Mouse (Mus musculus) mature B cell (primary cell): Measurements from ENCODE around the gene Mpp3.
"Not testable (repeated sequence)": the region's sequence is repeated elsewhere in the genome, so short reads cannot be mapped to it uniquely, and the experiment has no call there.

Experiments used
- in situ Hi-C: fragments of 300-500 bp; cut with MboI; formaldehyde crosslinking; loops from 2 replicates; pipeline ENCODE4 v1.14.3; 2019

Mpp3 gene

DNA sequence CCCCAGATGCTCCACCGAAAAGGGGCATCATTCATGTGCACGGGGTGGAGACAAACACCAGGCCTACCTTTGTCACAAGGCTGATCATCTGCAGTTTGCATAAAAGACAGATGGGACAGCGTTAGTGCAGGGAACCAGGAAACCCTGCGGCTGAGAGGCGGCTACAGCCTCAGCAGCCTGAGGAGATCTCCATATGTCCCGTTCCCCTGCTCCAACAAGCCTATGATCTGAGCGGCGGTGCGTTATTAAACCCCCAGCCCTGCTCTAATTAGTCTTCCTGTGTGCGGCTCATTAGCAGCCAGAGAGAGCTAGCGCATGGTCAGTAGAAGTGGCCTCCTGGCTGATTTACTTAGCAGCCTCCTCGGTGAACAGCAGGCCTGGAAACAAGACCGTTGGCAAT lies 18.1 kb downstream of the Mpp3 start:
- in situ Hi-C loops, result no loop called here

DNA sequence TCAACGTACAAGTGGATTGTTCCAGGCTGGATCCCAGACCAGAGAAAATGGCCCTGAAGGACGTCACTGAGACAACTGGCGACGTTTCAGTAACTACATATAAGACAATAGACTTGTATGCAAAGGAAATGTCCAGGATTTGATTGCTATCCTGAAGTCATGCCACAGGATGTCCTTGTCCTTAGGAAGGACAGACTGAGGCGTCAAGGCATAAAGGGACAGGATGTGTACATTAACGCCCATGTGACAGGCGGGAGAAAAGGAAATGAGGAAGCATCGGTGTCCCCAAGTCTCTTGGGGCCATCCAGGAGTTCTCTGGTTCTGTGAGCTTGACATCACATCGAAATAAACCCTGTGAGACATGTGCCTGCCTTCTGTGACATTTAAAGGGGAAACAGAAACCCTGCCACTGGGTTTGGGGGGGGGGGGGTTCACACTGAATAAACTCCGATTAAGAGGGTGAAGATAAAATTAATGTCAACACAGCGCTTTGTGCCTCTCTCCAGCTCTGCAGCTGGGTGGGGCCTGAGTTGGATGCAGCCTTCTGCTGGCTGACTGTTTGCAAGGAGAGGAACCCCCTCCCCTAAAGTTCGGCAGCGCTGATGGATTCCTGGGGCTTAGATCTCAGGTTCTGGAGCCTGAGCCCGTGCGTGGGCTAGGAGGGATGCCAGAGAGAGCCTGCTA lies 19.2 kb downstream of the Mpp3 start:
- in situ Hi-C loops, result no loop called here

DNA sequence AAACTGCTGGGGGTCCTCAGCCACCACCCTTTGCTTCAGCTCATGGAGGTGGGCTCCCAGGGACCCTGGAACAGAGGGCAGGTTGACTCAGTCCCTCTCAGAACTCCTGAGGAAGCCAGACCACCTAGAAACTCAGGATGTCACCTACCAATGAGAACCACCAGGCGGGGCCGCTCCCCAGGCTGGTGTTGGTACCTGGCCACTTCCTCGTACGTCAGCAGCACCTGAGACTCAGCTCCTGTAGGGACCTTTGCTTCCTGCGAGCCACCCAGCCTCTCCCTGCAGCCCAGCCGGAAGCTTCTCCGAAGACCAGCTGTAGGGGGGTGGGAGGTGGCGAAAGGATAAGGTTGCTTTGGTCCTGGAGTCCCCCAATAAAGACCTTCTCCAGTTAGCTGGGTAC lies 19.9 kb downstream of the Mpp3 start:
- in situ Hi-C loops, result no loop called here

DNA sequence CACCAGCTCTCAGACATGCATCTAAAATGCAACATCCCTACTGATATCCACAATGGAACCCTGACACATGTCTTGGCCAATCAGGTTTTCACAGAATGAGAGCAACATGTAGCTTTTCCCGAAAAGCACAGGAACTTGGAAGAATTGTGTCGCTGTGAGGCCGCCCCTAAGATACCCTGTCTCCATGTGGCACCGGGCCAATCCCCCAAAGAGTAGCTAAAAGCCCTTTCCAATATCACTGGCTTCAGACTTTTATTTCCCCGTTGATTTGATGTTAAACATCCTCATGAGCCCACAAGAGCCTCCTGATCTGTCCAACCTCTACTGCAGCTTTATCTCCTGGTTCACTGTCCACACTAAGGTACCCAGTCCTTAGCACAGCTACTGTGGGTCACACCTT lies 21.6 kb downstream of the Mpp3 start:
- in situ Hi-C loops, result no loop called here

DNA sequence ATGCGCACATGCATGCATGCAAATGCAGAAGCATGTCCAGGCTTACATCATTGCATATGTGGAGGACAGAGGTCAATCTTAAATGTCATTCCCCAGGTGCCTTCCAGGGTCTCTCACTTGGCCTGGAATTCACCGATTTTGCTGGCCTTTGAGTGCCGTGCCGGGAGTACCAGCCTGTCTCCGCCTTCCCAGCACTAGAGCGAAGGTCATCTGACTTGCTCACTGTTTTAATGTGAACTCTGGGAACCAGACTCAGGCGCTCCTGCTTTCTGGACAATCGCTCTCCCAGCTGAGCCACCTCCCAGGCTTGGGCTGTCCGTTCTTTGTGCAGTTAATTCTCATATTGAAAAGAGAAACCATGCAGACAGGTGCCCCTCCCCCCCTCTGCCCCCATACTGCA lies 22.0 kb downstream of the Mpp3 start:
- in situ Hi-C loops, result no loop called here

DNA sequence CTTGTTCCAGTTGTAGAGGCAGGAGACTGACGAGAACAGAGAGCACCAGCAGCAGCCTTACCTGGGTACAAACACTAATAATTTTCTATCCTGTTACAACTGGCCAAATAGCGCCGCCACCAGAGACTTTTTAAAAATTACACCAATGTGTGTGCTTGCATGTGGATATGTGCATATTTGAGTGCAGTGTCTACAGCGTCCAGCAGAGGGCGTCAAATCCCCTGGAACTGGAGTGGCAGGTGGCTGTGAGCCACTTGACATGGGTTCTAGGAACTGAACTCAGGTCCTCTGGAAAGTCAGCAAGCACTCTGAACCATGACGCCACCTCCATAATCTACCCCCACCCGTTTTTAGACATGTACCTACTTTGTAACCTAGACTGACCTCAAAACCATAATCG lies 24.0 kb downstream of the Mpp3 start:
- in situ Hi-C loops, result no loop called here

DNA sequence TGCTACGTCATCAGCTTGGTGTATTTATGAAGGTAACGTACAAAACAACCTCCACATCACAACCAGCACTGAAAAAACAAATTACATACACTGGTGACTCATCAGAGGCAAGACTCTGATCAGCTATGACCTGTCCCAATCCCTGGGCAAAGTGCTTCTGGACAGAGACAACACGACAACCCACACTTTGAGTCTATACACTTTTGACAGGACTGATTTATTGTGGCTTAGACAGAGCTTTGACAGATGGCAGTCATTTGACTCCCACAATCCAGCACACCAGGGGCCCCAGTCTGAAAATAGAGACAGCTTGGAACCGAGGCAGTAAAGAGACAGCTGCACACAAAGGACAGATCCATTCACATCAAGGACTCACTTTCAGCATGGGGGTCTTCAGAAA lies 28.8 kb downstream of the Mpp3 start:
- in situ Hi-C loops, result no loop called here

DNA sequence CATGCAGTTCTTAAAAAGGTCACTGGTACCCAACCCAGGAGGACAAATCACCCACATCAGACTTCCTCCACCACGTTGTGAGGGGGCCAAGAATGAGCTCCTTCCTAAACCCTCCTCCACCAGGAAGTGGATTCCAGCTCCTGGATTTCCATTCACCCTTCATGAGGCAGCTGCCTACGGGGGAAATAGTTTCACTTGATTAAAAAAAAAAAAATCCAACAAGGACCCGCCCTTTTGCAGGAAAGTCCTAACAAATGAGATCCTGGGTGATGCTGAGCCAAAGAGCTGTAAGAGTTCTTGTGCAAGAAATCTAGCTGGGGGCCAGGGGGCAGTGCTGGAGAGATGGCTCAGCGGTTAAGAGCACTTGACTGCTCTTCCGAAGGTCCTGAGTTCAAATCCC lies 30.0 kb downstream of the Mpp3 start:
- in situ Hi-C loops, result no loop called here

DNA sequence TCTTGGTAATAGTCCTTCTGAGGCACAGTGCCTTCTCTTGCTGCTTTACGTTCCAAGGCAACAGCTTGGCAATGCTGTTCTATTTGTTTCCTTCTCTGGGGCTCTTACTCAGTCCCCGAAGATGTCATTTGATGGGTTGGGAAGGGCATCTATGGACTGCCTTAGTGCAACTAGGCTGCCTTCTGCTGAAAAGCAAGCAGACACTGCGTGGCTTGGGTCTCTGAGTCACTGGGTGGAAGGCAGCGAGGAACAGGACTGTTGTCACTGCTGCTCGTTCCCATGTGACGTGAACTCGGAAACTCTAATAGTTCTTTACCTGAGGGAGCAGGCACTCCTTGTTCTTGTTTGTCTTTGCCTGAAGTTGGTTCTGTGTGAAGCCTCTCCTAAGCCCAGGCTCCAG lies 32.3 kb downstream of the Mpp3 start:
- in situ Hi-C loops, result no loop called here

DNA sequence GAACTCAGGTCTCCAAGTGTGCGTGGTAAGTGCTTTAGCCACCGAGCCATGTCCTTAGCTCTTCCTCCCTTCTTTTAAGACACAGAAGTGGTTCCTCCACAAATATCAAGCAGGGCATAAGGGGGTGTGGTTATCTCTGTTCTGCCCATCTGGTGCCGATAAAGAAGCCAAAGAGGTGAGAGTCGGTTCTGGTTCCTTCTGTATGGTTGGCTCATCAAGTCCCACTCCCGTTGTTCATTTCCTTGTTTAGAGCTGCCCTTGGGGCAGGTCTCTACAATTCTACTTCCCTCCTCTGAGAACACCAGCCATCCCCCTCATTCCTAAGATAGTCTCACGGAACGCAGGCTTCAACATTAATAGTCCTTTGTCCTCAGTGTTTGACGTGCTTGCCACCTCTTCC lies 34.2 kb downstream of the Mpp3 start:
- in situ Hi-C loops, result no loop called here

DNA sequence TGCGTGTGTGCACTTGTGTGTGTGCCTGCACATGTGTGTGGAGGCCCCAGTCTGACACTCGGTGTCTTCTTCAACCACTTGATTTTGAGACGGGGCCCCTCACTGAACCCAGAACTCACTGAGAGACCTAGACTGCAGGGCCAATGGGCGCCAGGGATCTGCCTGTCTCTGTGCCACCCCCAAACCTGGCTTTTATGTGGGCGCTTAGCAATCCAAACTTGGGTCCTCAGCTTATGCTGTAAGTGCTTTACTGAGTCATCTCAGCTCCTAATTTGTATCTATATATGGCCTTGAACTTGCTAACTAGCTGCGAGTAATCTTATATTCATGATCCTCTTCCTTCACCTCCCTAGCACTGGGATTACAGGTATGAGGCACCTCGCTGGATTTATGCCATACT lies 35.9 kb downstream of the Mpp3 start:
- in situ Hi-C loops, result no loop called here

DNA sequence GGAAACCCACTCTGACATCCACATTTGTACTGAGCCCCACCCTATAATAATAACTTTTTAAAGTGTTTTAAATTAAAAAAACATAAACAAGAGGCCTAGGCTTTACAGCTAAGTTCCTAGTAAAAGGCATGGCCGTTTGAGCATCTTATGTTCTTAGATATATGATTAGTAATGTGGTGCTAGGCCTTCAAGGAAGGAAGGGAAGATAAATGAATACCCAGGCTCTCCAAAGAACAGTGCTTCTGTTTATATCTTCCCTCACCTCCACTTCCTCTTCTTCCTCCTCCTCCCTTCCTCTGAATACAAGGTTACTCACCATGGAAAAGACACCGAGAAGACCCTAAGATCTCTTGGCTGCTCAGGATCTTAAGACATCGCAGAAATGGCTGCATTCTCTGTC lies 36.4 kb downstream of the Mpp3 start:
- in situ Hi-C loops, result no loop called here

DNA sequence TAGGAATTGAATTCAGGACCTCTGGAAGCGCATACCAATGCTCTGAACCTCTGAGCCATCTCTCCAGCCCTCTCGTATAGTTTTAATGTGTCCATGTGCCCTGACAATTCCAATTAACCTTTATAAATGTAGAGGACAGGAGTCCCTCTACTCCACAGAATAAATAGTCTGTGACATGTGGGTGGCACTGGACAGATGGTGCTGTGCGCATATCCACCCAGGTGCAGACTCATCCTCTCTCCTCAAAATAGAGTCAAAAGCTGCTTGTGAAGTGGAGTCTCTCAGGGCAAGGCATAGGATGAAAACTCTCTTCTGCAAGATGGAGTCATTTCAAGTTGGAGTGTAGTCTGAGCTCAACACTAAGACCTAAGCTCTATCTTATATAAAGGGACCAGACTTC lies 38.0 kb downstream of the Mpp3 start:
- in situ Hi-C loops, result no loop called here

DNA sequence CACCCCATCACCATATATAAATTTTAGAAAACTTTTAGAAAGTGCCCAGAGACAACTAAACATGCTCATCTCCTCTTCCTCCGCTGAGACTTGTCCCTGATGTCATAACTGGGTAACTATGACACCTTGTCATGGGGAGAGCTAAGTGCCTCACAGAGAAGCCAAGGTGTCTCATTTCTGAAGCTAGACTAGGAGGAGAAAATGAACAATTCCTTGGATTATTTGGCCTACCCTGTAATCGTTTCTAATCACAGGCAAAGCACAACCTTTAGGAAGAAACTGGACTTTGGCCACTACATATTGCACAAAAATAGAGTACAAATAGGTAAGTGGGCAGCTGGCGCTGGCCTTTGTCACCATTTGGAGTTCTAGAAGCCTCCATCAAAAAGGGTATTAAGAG lies 41.3 kb downstream of the Mpp3 start, which contains the start of gene Dusp3:
Gene Dusp3, minus strand, starts transcription at position 101 of the 400 bp plus-strand sequence.
- in situ Hi-C loops, result no loop called here

DNA sequence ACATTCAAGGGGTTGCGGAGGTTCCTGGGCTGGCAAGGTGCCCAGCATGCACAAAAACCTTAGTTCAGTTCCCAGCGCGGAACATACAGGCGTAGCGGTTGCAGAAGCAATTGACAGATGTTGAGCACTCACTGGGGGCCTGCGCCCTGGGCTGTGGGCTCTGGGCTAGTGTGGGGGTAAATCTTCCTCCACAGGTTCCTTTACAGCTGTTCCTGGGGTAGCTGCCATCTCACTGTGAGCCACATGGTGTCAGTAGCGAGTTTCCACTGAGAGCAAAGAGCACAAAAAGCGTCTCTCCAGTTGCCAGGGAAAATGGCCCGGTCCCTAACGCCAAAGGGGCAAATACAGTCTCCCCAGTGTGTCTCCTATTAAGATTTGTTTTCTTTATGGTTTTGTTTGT lies 42.3 kb downstream of the Mpp3 start:
- in situ Hi-C loops, result no loop called here

DNA sequence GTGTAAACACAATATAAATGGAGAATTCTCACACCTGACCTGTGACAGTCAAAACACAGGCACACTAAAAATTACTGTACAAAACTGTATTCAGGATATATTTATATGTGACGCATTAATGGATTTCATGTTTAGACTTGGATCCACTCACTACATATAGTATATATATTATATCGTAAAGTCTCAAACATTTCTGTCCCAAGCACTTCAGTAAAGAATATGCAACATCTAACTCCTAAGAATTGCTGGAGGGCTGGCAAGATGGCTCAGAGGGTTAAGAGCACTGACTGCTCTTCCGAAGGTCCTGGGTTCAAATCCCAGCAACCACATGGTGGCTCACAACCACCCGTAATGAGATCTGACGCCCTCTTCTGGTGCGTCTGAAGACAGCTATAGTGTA lies 42.8 kb downstream of the Mpp3 start:
- in situ Hi-C loops, result not testable (repeated sequence)

DNA sequence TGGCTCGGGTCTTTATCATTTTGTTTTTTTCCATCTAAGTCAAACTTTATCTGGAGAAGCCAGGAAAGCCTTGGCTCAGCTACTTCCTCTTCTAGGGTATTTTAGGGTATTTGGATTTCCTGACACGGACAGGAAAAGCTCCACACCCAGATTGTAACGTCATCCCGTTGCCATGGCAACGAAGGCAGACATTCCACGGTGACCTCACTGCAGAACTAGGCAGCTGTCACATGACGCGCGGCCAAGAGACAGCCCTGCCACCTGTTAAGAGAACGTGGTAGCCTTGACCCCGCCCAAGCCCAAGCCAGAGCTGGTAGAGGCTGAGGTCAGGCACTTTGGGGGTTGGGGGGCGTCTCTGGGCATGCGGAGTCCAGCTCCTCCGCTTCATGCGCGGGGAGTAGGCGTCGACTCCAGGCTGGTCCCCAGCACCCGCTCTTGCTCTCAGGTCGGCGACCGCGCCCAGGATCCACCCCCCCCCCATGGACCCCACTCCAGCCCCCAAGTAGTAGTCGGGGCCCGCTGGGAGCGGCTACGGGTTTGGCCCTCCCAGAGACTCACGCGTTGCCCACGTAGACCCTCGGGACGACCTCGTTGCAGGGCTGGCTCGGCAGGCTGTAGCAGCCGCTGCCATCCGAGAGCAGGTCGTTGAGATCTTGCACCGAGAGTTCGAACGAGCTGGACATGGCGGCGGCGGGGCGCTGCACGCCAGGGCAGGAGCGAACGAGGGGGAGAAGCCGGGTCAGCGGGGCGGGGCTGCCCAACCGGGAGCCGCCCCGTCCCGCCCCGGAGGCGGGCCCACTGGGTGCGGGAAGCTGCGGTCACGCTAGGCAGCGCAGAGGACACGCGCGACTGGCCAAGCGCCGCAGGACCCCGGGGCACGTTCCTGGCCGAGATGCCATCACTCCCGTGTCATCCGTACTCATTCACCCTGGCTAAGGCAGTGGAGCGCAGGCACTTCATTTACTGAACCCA lies 43.9 kb downstream of the Mpp3 start, which contains the start of gene Cfap97d1:
Gene Cfap97d1, plus strand, starts transcription at position 226 of the 972 bp plus-strand sequence.
- in situ Hi-C loops, result no loop called here

DNA sequence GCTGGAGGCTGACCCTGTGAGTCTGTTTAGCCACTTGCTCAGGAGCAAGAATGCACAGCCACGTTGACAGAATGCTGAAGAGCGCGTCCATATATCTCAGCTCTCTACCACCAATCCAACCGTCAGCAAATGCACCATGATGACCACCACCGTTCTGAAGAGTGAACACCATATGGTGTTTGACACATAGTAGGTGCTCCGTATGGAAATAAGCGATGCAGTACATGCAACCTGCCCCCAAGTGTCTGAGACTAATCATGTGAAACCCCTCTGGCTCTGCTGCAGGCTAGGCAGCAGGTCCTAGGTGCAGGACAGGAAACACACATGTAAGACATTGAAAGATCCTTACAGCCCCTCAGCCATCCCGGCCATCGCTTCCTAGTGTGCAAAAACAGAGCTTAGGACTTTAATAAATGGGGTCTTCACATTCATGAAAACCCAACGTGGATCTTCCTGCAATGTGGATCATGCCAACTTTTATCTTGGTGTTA lies 44.8 kb downstream of the Mpp3 start:
- in situ Hi-C loops, result no loop called here

DNA sequence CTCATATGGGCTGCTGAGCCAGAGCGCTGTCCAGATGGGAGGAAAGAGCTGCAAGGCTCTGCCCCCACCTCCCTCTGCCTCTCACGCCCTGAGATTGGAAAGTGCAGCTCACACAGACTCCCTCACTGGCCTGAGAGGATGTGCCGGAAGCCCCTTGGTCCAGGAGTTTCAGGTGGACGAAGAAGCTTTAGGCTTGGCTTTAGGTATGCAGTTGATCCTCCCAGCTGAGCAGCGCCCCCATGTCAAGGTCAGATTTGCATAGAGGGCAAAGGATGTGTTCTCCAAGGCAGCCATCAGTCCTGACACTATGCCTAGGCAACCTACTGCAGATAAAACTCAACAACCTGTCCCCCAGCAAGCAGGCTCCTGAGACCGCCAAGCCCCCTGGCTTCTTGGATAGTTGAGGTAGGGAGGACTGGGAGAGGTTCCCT lies 45.3 kb downstream of the Mpp3 start:
- in situ Hi-C loops, result no loop called here

DNA sequence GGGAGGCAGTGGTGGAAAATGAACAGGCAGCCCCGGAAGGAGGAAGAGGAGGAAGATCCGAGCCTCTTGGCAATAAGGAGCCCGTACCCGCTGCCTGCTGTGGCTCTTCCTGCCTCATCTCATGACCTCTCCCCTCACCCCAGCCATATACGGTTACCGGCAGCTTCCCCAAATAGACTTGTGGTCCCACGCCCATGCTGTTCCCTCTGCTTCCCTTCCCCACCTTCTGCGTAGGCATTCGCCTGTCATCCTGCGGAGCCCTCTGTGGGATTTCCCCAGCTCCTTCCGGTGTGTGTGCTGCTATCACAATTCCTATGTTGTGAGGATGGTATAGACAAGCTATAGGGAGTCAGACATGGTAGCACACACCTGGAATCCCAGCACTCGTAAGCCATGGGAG lies 46.4 kb downstream of the Mpp3 start:
- in situ Hi-C loops, result no loop called here

DNA sequence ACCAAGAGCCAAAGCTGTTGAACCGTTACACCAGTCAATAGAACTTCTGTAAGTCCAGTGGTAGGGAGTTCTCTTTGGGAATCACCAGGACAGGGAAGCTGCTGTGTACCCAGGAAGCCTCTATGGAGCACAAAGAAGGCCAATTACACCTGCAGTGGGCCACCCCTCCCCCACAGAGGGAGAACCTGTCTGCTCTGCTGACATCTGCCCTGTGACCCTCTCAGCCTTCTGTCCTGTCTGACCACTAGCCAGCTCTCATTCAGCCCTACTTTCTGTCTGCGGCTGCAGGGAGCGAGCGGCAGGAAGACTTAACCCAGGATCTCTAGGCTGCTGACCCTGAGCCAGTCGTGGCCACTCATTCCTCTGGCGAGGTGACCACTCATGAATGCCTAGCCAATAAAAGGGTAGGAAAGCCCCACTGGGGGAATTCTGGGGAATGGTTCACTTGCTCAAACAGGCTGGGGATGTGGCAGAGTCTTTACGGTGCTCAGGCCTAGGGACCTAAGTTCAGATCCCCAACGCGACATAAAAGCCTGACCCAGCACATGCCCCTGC lies 47.6 kb downstream of the Mpp3 start:
- in situ Hi-C loops, result no loop called here

DNA sequence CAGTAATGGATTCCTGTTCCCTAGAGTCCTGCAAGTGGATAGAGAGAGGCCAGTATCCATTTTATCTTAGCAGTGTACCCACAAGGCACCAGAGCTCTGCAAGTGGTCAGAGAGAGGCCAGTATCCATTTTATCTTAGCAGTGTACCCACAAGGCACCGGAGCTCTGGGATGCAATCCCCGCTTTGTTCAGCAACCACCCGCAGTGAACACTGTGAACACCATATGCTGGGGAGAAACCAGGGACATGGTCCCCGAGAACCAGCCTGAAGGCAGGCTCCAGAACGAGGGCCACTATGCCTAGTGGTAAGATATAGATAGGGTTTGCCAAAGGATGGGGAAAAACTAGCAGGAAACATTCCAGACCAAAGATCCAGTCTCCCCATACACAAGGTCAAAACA lies 49.1 kb downstream of the Mpp3 start:
- in situ Hi-C loops, result no loop called here

DNA sequence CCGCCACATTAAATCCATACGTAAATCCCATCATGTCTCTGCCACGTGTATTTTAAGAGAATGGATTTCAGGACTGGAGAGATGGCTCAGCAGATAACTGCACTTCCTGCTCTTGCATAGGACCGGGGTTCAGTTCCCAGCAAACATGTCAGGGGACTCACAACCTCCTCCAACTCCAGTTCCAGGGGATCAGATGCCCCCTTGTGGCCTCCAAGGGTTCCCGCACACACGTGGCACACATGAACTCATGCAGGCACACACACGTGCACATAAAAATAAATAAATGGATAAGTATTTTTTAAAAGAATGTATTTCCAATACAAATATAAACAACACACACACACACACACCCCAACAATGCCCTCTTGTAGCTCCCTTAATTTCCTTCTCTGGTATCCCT lies 51.3 kb downstream of the Mpp3 start:
- in situ Hi-C loops, result no loop called here
